8 mouse cellular contexts compared by ENCODE assay signal in the genomic region with DNA sequence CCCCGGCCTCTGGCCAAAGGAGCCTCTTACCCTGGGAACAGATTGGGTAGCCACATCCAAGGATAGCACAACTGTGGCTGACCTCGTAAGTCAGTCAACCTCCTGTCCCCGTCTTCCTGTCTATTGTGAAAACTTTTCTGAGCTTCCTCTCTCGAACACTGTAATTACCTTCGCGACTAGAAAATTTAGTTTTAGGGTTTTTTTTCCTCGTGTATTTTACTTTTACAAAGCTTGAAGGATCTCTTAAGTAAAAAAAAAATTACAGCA. TPM values are rescaled to one million over a fixed set of nuclear protein-coding genes. Genes with fewer than 3 reads are reported as not detected.
A peak's percentile ranks its signal among the peaks of the same experiment; 100 is the strongest.
DNase-seq lines count a peak whose midpoint lies in the region; ATAC-seq and TF ChIP-seq lines count a peak whose summit lies in the region.

No protein-coding gene starts in this region.

- no peaks in the 10 kb centered on the region for H3K9me3 ChIP-seq in lung, postnatal 0 days (ENCODE audit: low read length)
- H3K9me3 ChIP-seq in limb, embryonic 11.5 days (ENCODE audit: control insufficient read depth, low read length): no peaks in the 10 kb centered on the region

- H3K9ac ChIP-seq in lung, postnatal 0 days (replicated peaks; ENCODE audit: low read depth): peak overlapping the region; percentile 55
- peak overlapping the region; percentile 86 for H3K9ac ChIP-seq in limb, embryonic 11.5 days (ENCODE audit: low read length)

- no peak for TF ChIP-seq CTCF in lung, postnatal 0 days (IDR thresholded peaks at IDR 0.05)
- TF ChIP-seq CTCF in olfactory bulb, adult 2 months (IDR thresholded peaks at IDR 0.05; ENCODE audit: insufficient read depth, low read depth, low read length): no peak

- no peak for TF ChIP-seq EP300 in lung, postnatal 0 days (IDR thresholded peaks at IDR 0.05)

- 1% methylated on average over 7 of the region's 7 CpGs for WGBS in lung, postnatal 0 days
- 5% methylated on average over 7 of the region's 7 CpGs for WGBS in limb, embryonic 11.5 days
- 1% methylated on average over 7 of the region's 7 CpGs for WGBS in olfactory bulb, adult 2 months

- no peak overlapping the region for H3K27ac ChIP-seq in lung, postnatal 0 days (ENCODE audit: low read length)
- H3K27ac ChIP-seq in limb, embryonic 11.5 days (replicated peaks; ENCODE audit: low read depth, low read length): no peak overlapping the region
- no peak overlapping the region for H3K27ac ChIP-seq in olfactory bulb, adult 2 months (ENCODE audit: insufficient read depth, low read depth, low read length)

- no peaks in the 10 kb centered on the region for H3K27me3 ChIP-seq in lung, postnatal 0 days (replicated peaks; ENCODE audit: insufficient read depth, low read length)
- H3K27me3 ChIP-seq in limb, embryonic 11.5 days (ENCODE audit: control insufficient read depth, insufficient read depth, low read length): no peaks in the 10 kb centered on the region

- H3K4me1 ChIP-seq in lung, postnatal 0 days (ENCODE audit: insufficient read depth, low read depth, low read length): peaks cover 4% of the 10 kb centered on the region
- H3K4me1 ChIP-seq in limb, embryonic 11.5 days (ENCODE audit: control insufficient read depth, insufficient read depth, low read length): peaks cover 5% of the 10 kb centered on the region; the same call in 1 of the 2 replicates
- peaks cover 3% of the 10 kb centered on the region; the same call in 1 of the 2 replicates for H3K4me1 ChIP-seq in olfactory bulb, adult 2 months (ENCODE audit: control insufficient read depth, insufficient read depth, low read length)

- no peak for ATAC-seq in lung, postnatal 0 days
- ATAC-seq in erythroblast, adult 5-6 weeks (replicated peaks; ENCODE audit: low FRiP score, poor library complexity, severe bottlenecking): peak; percentile 49
- ATAC-seq in limb, embryonic 11.5 days (ENCODE audit: insufficient number of reproducible peaks, low FRiP score, low TSS enrichment, low read depth): no peak

- peak overlapping the region; percentile 93 for H3K4me2 ChIP-seq in lung, postnatal 0 days (replicated peaks; ENCODE audit: low read depth, low read length)
- H3K4me2 ChIP-seq in limb, embryonic 11.5 days (ENCODE audit: low read depth, severe bottlenecking): peak overlapping the region; percentile 92

- peak; percentile 13 for DNase-seq in lung, postnatal 0 days (ENCODE audit: low spot score)
- no peak for DNase-seq in lung, postnatal 36 days
- no peak for DNase-seq in limb, embryonic 11.5 days (ENCODE audit: low spot score)
- no peak for DNase-seq in ovary, postnatal 36 days (ENCODE audit: low spot score)
- DNase-seq in ovary, postnatal 10 days (ENCODE audit: low spot score): no peak
- no peak for DNase-seq in urinary bladder, postnatal 14 days (ENCODE audit: low spot score)

- H3K36me3 ChIP-seq in lung, postnatal 0 days (ENCODE audit: insufficient read depth, low read length): peaks cover 10% of the 10 kb centered on the region
- H3K36me3 ChIP-seq in limb, embryonic 11.5 days (ENCODE audit: control insufficient read depth, insufficient read depth, low read length): peaks cover 2% of the 10 kb centered on the region; the same call in 1 of the 2 replicates

- H3K4me3 ChIP-seq in lung, postnatal 0 days (ENCODE audit: low read depth, low read length): peak overlapping the region; percentile 86
- H3K4me3 ChIP-seq in limb, embryonic 11.5 days (ENCODE audit: low read depth, low read length): peak overlapping the region; percentile 85
- peak overlapping the region; percentile 82 for H3K4me3 ChIP-seq in olfactory bulb, adult 2 months (ENCODE audit: insufficient read depth, low read depth, low read length)

- no peak for TF ChIP-seq POLR2A in olfactory bulb, adult 2 months (IDR thresholded peaks at IDR 0.05; ENCODE audit: insufficient read depth, low read depth, low read length)

RNA-seq across cellular contexts. Expression of a gene that starts 0.8 kb away (rescaled TPM):
- polyA plus RNA-seq in lung, postnatal 0 days (2015; fragmentation: Nextera tagmentation; extraction: Ambion mirVana): 12.7 and 16.0 TPM in 2 replicates
- total RNA-seq in erythroblast, adult 5-6 weeks (2015; ENCODE audit: low replicate concordance): 1.3 and 4.4 TPM in 2 replicates
- total RNA-seq in erythroblast, adult 5-6 weeks (2017; ENCODE audit: low replicate concordance): 12.0 and 17.1 TPM in 2 replicates
- 16.3 and 16.8 TPM in 2 replicates for polyA plus RNA-seq in limb, embryonic 11.5 days (2014; fragmentation: Nextera tagmentation; extraction: Ambion mirVana)
- not detected in 2 replicates for polyA plus RNA-seq in olfactory bulb, adult 2 months (2012; ENCODE audit: insufficient read depth, insufficient read length, low replicate concordance, missing spikeins)

RNA-seq across cellular contexts. Expression of a gene that starts 10.3 kb away (rescaled TPM):
- polyA plus RNA-seq in lung, postnatal 0 days (2015; fragmentation: Nextera tagmentation; extraction: Ambion mirVana): not detected in 2 replicates
- total RNA-seq in erythroblast, adult 5-6 weeks (2015; ENCODE audit: low replicate concordance): not detected in 2 replicates
- not detected in 2 replicates for total RNA-seq in erythroblast, adult 5-6 weeks (2017; ENCODE audit: low replicate concordance)
- polyA plus RNA-seq in limb, embryonic 11.5 days (2014; fragmentation: Nextera tagmentation; extraction: Ambion mirVana): not detected in 2 replicates
- polyA plus RNA-seq in olfactory bulb, adult 2 months (2012; ENCODE audit: insufficient read depth, insufficient read length, low replicate concordance, missing spikeins): not detected in 2 replicates

RNA-seq across cellular contexts. Expression of a gene that starts 32.0 kb away (rescaled TPM):
- 0.16 TPM in 1 of 2 replicates, not detected in the other for polyA plus RNA-seq in lung, postnatal 0 days (2015; fragmentation: Nextera tagmentation; extraction: Ambion mirVana)
- total RNA-seq in erythroblast, adult 5-6 weeks (2015; ENCODE audit: low replicate concordance): not detected in 2 replicates
- total RNA-seq in erythroblast, adult 5-6 weeks (2017; ENCODE audit: low replicate concordance): not detected in 2 replicates
- polyA plus RNA-seq in limb, embryonic 11.5 days (2014; fragmentation: Nextera tagmentation; extraction: Ambion mirVana): 0.31 and 0.52 TPM in 2 replicates
- not detected in 2 replicates for polyA plus RNA-seq in olfactory bulb, adult 2 months (2012; ENCODE audit: insufficient read depth, insufficient read length, low replicate concordance, missing spikeins)

RNA-seq across cellular contexts. Expression of a gene that starts 35.7 kb away (rescaled TPM):
- 46.7 and 60.1 TPM in 2 replicates for polyA plus RNA-seq in lung, postnatal 0 days (2015; fragmentation: Nextera tagmentation; extraction: Ambion mirVana)
- not detected in 2 replicates for total RNA-seq in erythroblast, adult 5-6 weeks (2015; ENCODE audit: low replicate concordance)
- total RNA-seq in erythroblast, adult 5-6 weeks (2017; ENCODE audit: low replicate concordance): 0.14 TPM in 1 of 2 replicates, not detected in the other
- 15.3 and 16.2 TPM in 2 replicates for polyA plus RNA-seq in limb, embryonic 11.5 days (2014; fragmentation: Nextera tagmentation; extraction: Ambion mirVana)
- polyA plus RNA-seq in olfactory bulb, adult 2 months (2012; ENCODE audit: insufficient read depth, insufficient read length, low replicate concordance, missing spikeins): not detected in 2 replicates
